Mouse (Mus musculus) hematopoietic stem cell, adult 5-6 weeks (primary cell): ENCODE measurements around the gene Mab21l3. TPM values are rescaled to one million over a fixed set of nuclear protein-coding genes. Genes with fewer than 3 reads are reported as not detected.
A peak's percentile ranks its signal among the peaks of the same experiment; 100 is the strongest.

ENCODE experiments used
- ATAC-seq, 2 experiments: fragments of 125-278 bp in 1 of 2; replicated peaks in 1 of 2; 2 replicates each; pipeline ENCODE4 v1.8.0; 2016 to 2017; ENCODE audit warnings: inconsistent platforms in 2 of 2, mild to moderate bottlenecking in 2 of 2, moderate number of reproducible peaks in 2 of 2, low read depth in 1 of 2, moderate TSS enrichment in 1 of 2; ENCODE audit not compliant: low FRiP score in 2 of 2, poor library complexity in 2 of 2, severe bottlenecking in 2 of 2, insufficient read depth in 1 of 2, low TSS enrichment in 1 of 2
- total RNA-seq: library from RNA; stranded (forward); fragments of 172-1452, 232-1000 nt; gene quantifications from 2 replicates; pipeline ENCODE4 v1.2.3, GENCODE M21; 2017

The Mab21l3 gene
- total RNA-seq, 1 experiment from 2014 or later = not detected

GRCm38 (mm10) chr3:101812341-101812962 lies 36.3 kb downstream of the Mab21l3 start:
- ATAC-seq = peak; percentile 89 to 90

GRCm38 (mm10) chr3:101811931-101812330 lies 36.8 kb downstream of the Mab21l3 start:
- no peak for ATAC-seq

GRCm38 (mm10) chr3:101807646-101808045 lies 41.1 kb downstream of the Mab21l3 start:
- ATAC-seq = no peak

GRCm38 (mm10) chr3:101806941-101807340 lies 41.8 kb downstream of the Mab21l3 start:
- no peak for ATAC-seq

GRCm38 (mm10) chr3:101806149-101806548 lies 42.6 kb downstream of the Mab21l3 start:
- peak; percentile 92 to 94 for ATAC-seq

DNA sequence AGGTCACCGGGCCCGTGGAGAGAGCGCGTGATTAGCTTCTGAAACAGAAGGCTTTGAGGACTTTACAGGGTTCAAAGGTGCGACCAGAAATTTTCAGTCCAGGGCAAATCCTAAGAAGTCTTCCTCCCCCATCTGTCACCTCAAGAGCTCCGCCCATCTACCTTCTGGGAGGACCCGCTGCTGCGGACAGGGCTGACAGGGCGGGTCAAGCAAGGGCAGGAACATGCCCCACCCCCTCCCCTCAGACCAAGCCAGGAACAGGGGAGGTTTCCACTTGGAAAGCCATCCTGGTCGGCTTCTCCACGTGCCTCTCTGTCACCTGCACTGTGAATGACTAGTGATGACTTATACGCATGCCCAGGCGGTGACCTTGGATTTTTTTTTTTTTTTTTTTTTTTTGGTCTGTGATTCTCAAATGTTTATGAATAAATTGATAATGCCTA lies 43.2 kb downstream of the Mab21l3 start:
- ATAC-seq = no peak

DNA sequence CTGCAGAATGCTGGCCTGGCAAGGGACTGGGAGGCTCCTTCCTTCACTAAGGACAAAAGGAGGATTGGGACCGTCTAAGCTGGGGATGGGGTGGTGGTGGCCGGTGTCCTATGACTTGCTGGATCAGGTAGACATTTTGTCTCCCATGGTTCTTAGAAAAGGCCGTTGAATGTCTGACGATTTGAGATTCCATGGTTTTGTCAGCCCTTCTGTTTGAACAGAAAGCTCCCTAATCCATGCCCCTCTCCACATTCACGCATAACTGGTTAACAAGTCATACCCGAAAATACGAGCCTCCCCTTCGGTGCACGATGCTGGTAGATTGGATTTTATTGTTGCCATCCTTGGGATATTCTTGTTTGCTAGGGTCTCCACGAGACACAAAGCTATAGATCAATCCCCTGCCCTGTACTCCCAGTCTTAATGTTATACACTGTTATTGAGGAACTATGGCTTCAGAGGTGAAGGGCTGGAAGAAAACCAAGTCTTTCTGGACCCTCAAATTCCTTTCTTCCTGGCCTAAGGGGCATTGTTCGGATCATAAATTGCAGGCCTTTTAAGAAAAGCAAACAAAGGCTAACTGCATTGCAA lies 43.7 kb downstream of the Mab21l3 start:
- no peak for ATAC-seq

- no peak for ATAC-seq
These were observed 44.4 kb downstream of the Mab21l3 start for GRCm38 (mm10) chr3:101804331-101804730.

DNA sequence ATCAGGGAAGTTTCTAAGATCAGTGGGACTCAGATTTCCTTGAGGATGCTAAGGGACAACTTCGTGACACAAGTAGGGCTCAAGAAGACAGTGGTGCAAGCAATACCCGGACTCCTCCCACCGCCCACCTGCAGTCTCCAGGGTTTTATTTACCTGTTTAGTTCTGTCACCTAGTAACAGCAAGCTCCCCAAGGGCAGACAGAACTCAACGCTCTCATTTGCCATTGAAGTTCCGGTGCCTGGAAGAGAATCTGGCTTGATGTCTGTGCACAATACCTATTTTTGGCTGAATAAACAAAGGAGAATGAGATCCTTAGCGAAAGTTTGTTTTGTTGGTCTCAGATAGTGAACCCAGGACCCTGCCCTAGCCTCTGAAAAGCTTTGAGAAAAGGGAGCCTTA lies 45.0 kb downstream of the Mab21l3 start:
- ATAC-seq = no peak

- no peak for ATAC-seq
These were observed 46.0 kb downstream of the Mab21l3 start for GRCm38 (mm10) chr3:101802746-101803145.

- no peak for ATAC-seq
These were observed 48.2 kb downstream of the Mab21l3 start for GRCm38 (mm10) chr3:101800596-101801018.

DNA sequence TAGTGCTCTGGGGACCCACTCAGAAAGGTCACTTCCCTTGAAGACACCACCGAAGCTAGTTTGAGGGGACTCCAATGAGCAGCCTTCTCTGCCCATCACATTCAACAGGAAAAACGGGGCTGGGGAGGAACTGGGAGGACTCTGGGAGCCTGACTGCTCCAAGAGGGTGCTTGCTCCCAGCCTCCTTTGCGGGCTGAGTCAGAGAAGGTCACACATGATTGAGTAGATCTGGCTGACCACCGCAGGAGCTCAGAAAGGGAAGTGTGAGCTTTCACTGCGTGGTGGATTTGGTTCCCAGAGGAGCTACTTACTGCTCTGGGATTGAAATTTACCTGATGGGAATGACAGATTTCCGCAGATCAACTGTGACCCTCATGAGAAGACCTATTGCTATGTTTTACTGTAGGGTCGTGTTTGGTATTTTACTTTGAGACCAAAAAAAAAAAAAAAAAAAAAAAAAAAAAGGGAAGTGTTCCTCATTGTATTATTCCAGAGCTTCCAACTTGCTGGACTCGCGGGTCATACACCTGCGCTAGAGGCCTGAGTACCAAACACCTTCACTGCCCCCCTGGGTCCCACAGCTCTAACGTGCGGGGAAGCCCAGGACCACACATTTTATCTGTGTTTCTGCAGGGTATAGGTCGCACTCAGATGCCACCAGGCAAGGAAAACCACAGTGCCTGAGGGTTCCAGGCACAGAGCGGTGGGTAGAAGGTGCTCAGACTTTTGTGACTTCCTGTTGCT lies 48.7 kb downstream of the Mab21l3 start:
- peak; percentile 79 to 85 for ATAC-seq

GRCm38 (mm10) chr3:101797830-101798709 lies 50.7 kb downstream of the Mab21l3 start:
- ATAC-seq = no peak

DNA sequence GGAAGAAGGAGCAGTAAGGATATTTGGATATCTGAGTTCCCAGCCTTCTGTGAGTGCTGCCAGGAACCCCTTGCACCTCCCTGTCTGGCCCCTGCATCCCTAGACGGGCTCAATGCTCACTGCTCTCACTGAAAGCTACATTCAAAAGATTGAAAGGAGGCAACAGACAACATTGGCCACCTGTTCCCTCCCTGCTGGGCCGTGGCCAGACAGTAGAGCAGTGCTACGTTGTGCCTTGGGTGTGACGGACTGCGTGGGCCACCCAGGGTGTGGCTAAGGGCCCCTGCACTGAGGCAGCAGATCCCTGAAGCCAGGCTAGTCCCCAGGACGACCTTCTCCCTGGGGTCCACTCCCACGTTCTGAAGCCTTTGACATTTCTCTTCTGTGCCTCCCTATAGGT lies 52.5 kb downstream of the Mab21l3 start:
- no peak for ATAC-seq

- ATAC-seq = no peak
These were observed 53.2 kb downstream of the Mab21l3 start for GRCm38 (mm10) chr3:101795387-101796039.

- no peak for ATAC-seq
These were observed 54.1 kb downstream of the Mab21l3 start for GRCm38 (mm10) chr3:101794666-101795065.

DNA sequence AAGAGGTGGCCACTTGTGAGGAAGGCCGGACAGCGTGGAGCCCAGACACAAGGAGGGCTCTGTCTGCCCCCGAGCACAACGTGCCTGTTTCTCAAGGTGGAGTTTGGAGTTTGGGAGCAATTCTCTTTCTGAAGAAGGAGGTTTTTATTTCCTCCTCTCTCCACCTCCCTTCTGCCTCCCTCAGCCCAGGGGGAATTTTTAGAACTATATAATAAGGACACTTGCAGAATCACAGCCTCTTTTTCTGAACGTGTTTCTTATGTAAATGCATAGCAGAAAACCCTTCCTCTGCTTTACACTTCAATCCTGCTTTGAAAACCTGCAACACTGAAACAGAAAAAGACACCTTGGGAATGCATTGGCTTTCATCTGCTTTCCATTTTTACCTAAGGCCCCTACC lies 54.7 kb downstream of the Mab21l3 start:
- ATAC-seq = no peak
